Mouse (Mus musculus) kidney, adult 9 months (tissue): ENCODE data around the gene Gmps.
A peak's percentile ranks its signal among the peaks of the same experiment; 100 is the strongest.

Experiments used
- DNase-seq: peaks from one replicate; pipeline ENCODE4 v3.0.0; 2022

The Gmps gene

DNA sequence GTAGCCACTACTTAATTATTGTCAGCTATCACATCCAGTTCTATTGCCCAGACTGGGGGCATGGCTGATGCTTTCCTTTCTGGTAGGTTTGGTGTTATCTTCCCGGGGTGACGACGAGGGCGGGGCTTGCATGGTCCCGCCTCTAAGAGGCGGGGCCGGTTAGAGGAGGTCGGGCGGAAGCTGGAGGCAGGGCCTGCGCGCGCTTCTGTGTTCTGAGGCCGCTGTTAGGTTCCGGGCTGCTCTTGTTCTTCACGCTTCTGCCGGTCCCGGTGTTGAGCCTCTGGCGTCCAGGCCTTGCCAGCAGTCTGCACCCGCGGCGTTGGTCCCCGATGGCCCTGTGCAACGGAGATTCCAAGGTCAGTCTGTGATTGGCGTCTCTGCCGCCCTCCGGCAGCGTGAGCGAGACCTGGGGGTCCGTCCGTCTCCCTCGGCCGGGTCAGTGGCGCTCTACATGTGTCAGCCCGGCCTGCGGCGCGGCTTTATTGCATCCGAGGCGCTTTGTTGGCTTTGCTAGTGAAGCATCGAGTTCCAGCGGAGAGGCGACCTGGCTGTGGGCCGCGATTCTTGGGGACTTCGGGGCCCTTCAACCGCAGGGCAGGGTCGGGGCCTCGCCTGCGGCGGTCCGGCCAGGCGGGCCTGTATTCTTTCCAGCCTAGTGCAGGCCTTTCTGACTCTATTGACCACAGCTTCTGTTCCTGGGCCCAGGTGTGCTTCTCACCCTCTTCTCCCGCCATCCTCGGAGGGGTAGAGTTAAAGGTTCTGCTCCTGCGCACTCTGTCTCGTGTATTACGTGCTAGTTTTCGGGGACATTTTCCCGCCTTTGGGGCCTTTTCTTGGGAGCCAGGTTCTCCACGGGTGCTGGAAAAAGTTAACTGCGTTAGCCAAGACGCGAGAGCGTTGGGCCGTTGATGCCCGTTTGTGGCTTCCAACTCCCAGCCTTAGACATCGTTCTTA is at the start of gene Gmps:
Gene Gmps, plus strand, starts transcription at position 152 of the 954 bp plus-strand sequence.
- DNase-seq: peak; percentile 97

DNA sequence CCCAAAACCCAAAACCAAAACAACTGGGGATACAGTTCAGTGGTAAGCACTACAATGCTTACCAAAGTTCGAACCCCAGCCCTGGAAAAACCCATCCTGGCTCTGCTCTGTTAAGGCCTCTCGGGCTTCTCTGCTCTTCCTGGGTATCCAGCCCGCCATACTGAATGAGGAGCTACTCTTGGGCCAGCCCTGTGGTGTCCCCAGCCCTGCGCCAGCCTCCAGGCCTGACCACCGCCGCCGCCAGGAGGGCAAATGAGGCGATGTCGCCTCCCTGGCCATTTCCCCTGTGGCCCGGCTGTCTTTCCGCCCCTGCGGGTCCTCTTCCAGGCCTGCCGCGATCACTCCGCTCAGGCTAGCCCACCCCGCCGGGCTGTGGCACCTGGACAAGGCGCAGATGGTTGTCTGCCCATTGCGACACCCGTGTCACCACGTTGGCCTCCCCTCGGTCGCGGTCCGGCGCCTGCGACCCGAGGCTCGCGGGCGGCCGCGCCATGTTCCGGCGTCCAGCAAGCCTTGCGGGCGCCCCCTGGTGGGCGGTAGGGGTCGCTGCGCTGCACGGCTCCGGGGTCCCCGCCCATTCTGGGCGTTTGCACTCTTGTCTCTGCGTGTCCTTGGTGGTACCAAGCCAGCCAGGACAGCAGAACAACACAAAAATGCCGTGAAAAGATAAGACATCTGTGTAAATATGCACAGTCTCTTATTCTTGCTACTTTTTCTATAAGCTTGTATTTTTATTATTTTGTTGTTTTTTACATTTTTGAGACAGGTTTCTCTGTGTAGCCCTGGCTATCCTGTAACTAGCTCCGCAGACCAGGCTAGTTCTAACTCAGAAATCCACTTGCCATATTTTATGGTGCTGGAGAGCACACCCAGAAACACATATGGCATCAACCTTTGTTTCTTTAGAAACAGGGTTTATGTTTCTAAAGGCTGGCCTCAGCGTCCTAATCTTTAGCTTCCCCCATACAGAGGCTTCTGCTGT is 46.7 kb upstream of the Gmps start, which contains the start of gene E130311K13Rik:
Gene E130311K13Rik, minus strand, starts transcription at position 595 of the 982 bp plus-strand sequence.
- DNase-seq: peak; percentile 94

DNA sequence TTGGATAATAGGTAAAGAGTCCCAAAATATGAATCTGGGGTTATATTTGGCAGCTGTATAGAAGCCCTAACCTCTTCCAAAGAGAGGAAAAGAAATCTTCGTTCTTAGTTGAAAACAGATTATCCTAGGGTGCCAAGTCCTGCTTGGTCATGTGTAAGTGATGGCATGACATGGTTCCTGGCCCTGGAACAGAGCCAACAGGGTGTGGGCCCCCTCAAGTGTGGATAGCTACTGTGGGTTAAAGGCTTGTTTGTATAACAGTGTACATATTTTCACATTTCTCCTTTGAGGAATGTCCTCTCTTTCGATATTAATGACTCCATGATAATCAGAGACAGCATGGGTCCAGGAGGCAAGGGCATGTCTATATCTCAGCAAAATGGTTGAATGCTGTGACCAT is 37.0 kb upstream of the Gmps start:
- no peak for DNase-seq

DNA sequence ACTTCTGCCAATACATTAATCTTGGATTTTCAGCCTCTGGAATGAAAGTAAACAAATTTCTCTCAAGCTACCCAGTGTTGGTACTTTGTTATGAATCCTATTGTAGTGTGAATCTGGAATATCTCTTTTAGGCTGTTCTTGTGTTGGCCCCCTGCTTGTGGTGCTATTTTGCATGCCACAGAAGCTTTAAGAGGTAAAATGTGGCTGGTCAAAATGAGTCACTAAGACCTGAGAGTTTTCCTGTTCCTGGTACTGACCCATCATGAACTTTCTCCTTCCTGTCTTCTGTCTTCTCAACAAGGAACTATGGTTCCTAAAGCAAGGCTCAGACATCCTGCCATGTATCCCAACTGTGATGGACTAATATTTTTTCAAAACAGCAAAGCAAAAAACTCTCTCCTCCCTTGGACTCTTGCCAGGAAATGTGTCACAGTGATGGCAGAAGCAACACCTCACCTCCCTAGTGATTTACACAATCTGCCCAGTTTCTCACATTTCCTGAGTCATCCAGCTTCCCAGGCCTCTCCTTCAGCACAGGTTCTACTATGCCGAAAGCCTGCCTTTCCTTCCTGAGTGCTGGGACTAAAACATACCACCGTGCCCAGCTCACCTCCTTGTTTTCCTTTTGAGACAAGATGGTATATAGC is 34.6 kb upstream of the Gmps start:
- no peak for DNase-seq

DNA sequence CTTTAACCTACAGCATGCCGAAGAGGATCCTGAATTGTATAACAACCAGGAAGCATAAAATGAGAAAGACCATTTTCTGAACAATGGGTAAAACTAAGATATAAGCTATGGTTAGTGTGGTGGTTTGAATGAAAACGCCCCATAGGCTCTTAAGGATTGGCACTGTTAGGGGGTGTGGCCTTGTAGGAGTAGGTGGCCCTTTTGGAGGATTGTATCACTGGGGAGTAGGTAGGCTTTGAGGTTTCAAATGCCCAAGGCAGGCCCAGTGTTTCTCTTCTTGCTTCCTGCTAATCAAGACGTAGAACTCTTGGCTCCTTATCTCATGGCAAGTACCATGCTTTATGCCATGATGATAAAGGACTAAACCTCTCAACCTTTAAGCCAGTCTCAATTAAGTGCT is 26.1 kb upstream of the Gmps start:
- DNase-seq: no peak

DNA sequence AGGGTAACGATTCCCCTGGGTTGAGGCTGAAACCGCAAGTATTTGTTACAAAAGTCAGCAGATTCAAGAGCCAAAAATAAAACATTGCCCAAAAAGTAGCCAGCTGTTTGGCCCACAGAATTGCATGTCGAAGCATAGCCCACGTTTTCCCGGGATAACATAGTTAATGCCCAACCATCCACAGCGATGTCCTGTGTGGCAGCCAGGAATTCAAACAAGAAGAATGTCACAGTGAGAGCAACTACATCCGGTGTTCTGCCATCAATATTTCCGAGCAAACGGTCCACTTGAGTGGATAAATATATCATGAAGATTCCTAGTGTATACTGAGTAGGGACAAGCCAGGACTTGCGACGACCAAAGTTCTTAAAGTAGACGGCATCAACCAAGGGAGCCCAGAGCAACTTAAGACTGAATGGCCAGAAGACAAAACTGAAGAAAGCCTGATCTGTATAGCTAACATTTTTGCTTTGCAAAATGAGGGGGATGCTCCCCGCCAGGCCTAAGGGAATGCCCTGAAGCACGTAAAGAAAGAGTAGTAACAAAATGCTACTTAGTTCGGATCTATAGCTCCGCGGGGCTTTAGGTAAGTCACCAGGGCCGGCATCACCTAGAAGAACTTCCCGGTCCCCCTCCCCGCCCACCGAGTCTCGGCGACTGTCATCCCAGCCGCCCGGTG is 12.3 kb upstream of the Gmps start:
- peak; percentile 76 for DNase-seq

DNA sequence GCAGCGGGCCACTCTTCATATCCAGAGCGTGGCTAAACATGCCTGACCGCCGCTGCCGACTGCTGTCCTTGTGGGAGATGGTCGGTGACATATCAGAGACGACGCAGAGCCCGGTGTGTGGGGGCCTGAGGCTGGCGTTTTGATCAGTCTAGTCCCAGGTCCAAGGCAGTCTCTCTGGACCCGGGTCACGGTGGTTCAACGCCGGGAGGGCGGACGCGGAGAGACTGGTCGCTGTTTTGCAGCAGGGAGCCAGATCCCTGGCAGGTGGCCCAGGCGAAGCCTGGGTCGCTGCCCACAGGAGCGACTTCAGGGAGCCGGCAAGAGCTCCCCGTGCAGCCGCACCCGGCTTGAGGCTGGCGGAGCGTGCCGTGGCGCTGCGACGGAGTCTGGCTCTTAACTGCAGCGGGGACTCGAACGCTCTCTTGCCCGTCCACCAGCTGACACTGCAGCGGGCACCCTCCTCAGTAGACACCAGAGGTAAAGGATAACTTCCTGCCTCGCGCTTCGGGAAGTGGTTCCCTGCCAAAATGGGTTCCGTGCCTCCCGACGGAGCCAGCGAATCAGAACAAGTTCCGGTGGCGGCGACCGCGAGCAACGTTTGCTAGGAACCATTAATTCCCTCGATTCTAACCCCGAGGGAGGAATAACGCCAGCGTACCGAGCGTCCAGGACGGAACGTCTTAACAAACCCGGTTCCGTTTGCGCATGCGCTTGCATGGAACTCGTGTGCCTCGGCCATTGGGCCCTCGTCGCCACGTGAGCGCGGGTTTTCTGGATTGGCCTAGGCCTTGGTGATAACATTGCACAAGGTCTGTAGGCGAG is 11.6 kb upstream of the Gmps start, which contains the start of gene Slc33a1:
Gene Slc33a1, minus strand, starts transcription at position 669 of the 822 bp plus-strand sequence.
- peak; percentile 99 for DNase-seq

DNA sequence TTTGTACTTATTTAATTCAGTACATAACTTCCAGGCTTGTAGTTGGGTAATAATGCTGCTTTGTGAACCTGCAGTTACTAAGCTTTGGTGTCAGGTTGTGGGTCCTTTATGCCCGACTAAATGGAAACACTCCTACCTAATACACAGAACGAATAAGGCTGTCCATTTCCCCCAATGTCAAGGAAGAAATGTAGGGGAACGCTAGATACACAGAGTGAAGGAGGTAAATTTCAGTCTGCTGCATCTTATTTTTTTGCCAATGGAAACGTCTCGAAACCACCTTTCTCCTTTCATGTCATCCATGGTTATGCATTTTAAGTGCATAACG is 11.0 kb upstream of the Gmps start:
- no peak for DNase-seq

DNA sequence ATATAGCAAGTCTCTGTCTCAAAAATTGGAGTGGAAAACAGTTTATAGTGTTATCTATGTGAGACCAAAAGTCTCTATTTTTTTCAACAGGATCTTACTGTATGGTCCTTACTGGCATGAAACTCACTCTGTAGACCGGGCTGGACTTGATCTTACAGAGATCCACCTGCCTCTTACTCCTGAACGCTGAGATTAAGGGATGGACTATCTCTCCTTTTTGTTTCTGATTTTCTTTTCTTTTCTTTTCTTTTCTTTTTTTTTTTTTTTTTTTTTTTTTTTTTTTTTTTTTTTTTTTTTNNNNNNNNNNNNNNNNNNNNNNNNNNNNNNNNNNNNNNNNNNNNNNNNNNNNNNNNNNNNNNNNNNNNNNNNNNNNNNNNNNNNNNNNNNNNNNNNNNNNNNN is 10.0 kb upstream of the Gmps start:
- no peak for DNase-seq

DNA sequence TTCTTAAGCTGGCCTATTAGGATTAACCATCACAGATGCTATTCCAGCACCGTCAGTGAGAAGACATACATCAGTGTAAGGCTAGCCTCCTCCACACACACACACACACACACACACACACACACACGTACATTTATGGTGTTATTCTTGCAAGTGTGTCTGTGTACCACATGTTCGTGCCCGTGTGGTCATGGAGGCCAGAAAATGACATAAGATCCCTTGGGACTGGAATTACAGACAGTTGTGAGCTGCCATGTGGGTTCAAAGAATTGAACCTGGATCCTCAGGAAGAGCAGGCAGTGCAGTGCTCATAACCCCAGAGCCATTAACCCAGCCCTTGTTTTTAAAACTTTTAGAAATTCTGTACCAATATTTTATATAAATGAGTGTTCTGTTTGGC is 2.0 kb downstream of the Gmps start:
- no peak for DNase-seq

DNA sequence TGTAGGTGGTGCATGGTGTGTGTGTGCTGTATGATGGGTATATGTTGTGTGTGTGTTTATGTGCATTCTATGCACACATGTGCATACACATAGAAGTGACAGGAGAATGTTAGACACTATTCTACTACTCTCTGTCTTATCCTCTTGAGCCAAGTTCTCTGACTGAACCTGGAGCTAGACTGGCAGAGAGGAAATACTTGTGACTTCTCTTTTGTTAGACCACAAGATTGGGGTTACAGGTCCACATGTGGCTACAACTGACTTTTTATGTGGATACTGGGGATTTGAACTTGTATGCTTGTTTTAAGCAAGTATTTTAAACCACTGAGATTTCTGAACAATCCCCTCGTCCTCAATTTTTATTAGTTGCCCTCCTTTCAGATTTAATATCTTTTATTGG is 10.8 kb downstream of the Gmps start:
- DNase-seq: no peak

DNA sequence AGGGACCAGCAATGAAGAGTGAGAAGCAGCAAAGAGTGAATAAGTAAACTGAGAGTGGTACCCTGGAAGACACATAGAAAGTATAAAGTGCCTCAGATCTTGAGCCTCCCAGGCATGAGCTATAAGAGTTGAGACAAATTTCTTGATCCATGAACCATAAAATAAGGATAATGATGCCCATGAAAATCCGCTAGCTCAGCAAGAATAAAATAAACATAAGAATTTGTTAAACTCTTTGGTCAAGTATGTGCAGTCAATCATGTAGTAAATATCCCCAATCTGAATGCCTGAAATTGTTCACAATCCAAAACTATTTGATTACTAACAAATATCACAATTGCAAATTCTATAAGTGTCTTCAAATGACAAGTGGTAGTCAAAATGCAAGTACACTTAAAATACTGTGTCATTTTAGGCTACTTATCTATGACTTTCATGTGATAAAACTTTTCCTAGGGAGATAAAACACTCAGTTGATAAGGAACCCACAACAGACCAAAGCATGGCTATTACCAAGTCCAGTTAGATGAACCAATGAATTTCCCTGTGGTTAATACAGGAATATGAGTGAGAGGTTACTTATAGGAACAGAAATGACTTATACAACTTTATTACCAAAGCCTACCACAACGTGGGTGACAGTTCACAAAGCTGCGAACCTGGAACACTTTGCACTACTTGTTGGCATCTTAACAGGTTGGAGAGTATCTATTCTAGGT is 13.0 kb downstream of the Gmps start:
- DNase-seq: no peak

DNA sequence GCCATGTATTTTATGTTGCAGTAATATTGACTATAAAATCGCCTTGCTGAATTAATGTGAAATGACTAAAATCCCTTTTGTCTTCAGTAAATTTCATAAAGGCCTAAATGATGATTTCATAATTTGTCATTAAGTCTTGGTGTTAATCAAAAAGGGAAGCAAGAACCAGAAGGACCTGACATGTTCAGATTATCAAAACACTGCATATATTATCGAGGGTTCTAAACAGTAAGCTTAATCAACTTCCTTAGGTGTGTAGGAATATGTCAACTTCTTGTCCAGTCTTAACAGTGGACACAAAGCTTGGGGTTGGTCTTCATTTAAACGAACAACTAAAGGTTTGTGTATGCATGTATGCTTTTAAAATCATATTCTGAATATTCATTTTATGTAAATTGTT is 45.5 kb downstream of the Gmps start:
- no peak for DNase-seq

DNA sequence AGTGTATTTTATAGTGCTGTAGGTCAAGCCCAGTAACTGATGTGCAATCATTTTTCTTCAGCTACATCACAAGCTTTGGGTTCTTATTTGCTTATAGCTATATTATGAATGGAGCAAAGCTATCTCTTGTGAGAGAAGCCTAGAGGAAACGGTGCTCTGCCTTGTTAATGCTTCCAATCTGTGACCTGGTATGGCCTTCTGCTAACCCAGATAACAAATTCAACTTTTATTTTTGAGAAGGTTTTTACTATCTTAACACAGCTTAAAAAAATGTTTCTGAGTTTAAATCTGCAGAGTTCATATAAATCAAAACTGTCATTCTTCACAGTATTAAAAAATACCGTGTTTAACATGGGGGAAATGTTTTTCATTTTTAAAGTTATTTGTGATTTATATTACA is 46.0 kb downstream of the Gmps start:
- DNase-seq: no peak

DNA sequence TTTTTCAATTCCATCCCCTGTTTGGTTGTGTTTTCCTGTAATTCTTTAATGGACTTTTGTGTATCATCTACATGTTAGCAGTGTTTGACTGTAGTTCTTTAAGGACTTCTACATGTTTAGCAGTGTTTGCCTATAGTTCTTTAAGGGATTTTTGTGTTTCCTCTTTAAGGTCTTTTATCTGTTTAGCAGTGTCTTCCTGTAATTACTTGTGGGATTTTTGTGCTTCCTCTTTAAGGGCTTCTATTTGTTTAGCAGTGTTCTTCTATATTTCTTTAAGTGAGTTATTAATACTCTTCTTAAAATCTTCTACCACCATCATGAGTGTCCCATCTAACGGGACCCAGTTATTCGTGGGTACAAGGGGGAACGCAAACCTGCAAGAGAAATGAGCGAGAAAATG is 53.9 kb downstream of the Gmps start:
- DNase-seq: no peak

DNA sequence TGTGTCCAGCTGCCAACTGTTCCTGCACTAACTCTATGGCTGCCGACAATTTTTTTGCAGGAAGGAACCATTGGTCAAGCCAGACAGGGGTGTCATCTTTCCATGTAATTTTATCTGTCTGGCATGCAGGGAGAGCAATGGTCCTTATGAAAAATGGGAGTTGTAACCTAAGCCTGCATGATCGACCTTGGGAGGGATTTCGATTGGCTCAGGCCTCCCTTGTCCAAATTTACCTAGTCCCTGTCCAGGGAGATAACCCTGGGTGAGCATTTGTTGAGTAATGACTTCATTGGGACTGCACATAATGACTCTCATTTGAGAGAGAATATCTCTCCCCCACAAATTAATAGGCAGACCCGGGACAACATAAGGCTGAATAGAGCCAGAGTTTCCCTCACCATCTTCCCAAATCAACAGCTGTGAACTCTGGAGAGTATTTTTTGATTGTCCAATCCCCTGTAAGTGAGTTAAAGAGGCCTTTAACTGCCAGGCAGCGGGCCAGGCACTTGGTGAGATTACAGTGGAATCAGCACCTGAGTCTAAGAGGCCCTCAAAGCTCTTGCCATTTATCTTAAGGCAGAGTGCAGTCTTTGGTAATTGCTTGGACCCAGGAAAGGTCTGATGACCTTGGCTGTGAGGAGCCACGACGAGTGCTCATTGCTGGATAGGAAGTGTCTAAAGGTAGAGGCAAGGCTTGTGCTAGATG is 62.4 kb downstream of the Gmps start:
- no peak for DNase-seq

DNA sequence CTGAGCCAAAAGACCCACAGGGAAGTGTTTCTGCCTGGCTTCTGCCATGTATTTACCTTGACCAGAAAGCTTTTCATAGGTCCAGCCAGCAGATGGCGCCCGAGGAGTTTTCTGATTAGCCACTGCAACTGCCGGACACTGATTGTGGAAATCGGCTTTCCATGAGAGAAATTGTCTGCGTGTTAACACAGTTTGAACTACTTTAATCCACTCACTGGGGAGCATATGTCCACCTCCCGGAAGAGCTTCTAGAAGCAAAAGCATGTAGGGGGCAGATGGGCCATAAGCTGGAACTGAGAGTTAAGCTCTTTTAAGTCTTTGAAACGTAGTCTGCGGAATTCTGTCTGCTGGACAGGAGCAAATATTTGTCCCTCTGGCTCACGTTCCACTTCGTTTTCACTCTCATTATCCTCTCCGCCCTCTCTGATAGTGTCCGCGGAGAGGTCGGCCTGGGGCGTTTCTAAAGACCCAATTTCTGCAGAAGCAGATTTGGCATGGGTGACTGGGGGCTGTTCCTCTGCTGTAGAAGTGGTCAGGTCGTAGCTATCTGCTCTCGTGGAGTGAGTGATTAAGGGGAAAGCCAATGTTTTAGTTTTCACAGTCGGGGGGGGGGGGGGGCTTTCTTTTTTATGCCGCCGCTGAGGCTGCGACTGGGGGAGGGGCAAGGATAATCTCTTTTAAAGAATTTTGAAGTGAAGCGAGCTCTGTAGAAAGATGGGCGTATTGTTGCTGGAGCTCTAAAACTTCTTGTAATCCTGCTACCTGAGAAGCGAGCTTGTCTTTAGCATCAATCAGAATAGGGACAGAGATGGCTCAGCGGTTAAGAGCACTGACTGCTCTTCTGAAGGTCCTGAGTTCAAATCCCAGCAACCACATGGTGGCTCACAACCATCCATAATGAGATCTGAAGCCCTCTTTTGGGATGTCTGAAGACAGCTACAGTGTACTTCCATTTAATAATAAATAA is 64.2 kb downstream of the Gmps start:
- peak; percentile 88 for DNase-seq
